Mouse (Mus musculus) c-Kit-positive CD71-negative TER-119-negative erythroid progenitor cells, embryonic 14.5 days (primary cell): ENCODE data around the gene Cd2bp2.
"Not testable (repeated sequence)": the region's sequence is repeated elsewhere in the genome, so short reads cannot be mapped to it uniquely, and the experiment has no call there.

Experiments
- DNase-seq: peaks from one replicate; pipeline ENCODE4 v3.0.0-alpha.2; 2013; ENCODE audit warnings: low read depth

Cd2bp2 gene

GRCm38 (mm10) chr7:127190672-127191071 is 5.2 kb downstream of the Cd2bp2 start:
- DNase-seq = no peak

- no peak for DNase-seq
Measured at GRCm38 (mm10) chr7:127188305-127189276, 7.3 kb downstream of the Cd2bp2 start.

- DNase-seq = no peak
Measured at GRCm38 (mm10) chr7:127187351-127187750, 8.5 kb downstream of the Cd2bp2 start.

- DNase-seq = no peak
Measured at GRCm38 (mm10) chr7:127185601-127186000, 10.2 kb downstream of the Cd2bp2 start.

GRCm38 (mm10) chr7:127184720-127185119 is 11.1 kb downstream of the Cd2bp2 start:
- no peak for DNase-seq

- no peak for DNase-seq
Measured at GRCm38 (mm10) chr7:127183828-127184227, 12.0 kb downstream of the Cd2bp2 start.

GRCm38 (mm10) chr7:127183345-127183744 is 12.5 kb downstream of the Cd2bp2 start:
- DNase-seq = no peak

GRCm38 (mm10) chr7:127181724-127182123 is 14.1 kb downstream of the Cd2bp2 start:
- not testable (repeated sequence) for DNase-seq

GRCm38 (mm10) chr7:127180783-127181182 is 15.1 kb downstream of the Cd2bp2 start:
- no peak for DNase-seq

GRCm38 (mm10) chr7:127176937-127177336 is 18.9 kb downstream of the Cd2bp2 start:
- DNase-seq = no peak

GRCm38 (mm10) chr7:127166501-127166900 is 29.3 kb downstream of the Cd2bp2 start:
- DNase-seq = no peak

- no peak for DNase-seq
Measured at GRCm38 (mm10) chr7:127165607-127166493, 30.0 kb downstream of the Cd2bp2 start.

- DNase-seq = no peak
Measured at GRCm38 (mm10) chr7:127164002-127164401, 31.8 kb downstream of the Cd2bp2 start.

- DNase-seq = no peak
Measured at GRCm38 (mm10) chr7:127162546-127162945, 33.3 kb downstream of the Cd2bp2 start.

GRCm38 (mm10) chr7:127157548-127157947 is 38.3 kb downstream of the Cd2bp2 start:
- no peak for DNase-seq

- no peak for DNase-seq
Measured at GRCm38 (mm10) chr7:127153477-127153876, 42.4 kb downstream of the Cd2bp2 start.

- no peak for DNase-seq
Measured at GRCm38 (mm10) chr7:127152464-127152863, 43.4 kb downstream of the Cd2bp2 start.

- DNase-seq = no peak
Measured at GRCm38 (mm10) chr7:127147901-127148300, 47.9 kb downstream of the Cd2bp2 start.

GRCm38 (mm10) chr7:127146267-127146603 is 49.6 kb downstream of the Cd2bp2 start:
- DNase-seq = no peak

- DNase-seq = no peak
Measured at GRCm38 (mm10) chr7:127145387-127146266, 50.2 kb downstream of the Cd2bp2 start.

GRCm38 (mm10) chr7:127144412-127144811 is 51.4 kb downstream of the Cd2bp2 start:
- DNase-seq = no peak

GRCm38 (mm10) chr7:127142666-127143065 is 53.2 kb downstream of the Cd2bp2 start:
- no peak for DNase-seq
